Mouse (Mus musculus) thymus, adult 18-20 months (tissue): ENCODE measurements at regions not wholly inside any gene's neighbourhood (a gene's known extent, or its start where the extent isn't known, plus 50 kb on each side); places are given as distances from the start of the nearest gene placed in this dataset.
A peak's percentile ranks its signal among the peaks of the same experiment; 100 is the strongest.

ENCODE experiments used
- DNase-seq, 2 experiments: peaks; one replicate each; pipeline ENCODE4 v3.0.0; 2022; ENCODE audit warnings: mixed read lengths in 2 of 2

GRCm38 (mm10) chr3:51095847-51096447 lies 128.3 kb upstream of the Noct start:
- no peak for DNase-seq

DNA sequence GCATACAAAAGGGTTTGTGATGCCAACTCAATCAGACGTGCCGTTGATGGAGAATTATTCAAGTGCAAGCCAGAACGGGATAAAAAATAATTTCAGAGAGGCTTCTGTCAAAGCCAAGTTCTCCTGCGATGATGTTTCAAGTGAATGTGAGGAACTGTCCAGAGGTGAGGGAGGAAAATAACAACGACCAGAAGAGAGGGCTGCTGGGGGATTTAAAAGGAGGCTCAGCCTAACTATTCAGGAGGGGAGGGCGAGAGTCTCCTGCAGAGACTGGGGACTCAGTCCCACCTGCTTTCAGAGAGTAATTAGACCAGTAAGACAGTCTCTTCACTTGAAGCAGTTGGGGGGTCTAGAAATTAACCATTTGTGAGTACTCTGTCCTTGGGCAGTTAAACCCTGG lies 127.7 kb upstream of the Noct start:
- DNase-seq = no peak

GRCm38 (mm10) chr3:51097362-51097761 lies 126.9 kb upstream of the Noct start:
- DNase-seq = no peak

DNA sequence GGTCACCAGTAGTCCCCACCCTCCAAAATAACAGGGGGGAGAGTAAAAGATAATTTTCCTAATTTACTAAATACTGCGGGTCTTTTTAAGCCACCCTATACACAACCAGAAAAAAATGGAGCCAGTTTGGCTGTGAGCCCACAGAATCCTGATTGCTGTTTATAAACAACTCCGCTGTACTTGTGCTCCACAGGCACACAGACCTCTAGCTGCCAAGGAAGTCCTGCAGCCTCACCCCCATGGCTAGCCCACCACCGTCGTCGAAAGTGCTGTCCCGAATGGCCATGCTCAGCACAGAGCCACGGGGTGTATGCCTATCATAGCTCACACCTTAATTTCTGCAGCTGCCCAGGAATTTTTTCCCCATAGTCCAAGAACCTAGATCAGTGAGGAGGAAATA lies 124.3 kb upstream of the Noct start:
- no peak for DNase-seq

GRCm38 (mm10) chr3:51108639-51109202 lies 115.5 kb upstream of the Noct start:
- no peak for DNase-seq

DNA sequence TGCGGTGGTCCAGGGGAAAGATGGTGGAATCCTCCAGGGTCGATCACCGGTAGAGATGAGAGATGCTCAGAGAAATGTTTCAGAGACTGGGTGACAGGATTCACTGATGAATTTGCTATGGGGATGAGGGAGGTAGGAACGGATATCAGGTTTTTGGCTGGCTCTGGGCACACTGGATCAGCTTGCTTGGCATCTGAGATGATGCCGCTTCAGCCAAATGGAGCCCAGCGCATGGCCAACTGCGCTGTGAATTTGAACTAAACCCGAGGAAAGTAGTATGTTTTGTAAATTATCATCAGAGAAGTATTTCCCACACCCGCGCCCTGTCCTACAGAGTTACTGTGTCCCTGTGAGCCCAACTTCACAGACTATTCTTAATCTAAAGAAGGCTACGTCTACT lies 113.0 kb upstream of the Noct start:
- no peak for DNase-seq

GRCm38 (mm10) chr3:51112351-51112750 lies 111.9 kb upstream of the Noct start:
- no peak for DNase-seq

DNA sequence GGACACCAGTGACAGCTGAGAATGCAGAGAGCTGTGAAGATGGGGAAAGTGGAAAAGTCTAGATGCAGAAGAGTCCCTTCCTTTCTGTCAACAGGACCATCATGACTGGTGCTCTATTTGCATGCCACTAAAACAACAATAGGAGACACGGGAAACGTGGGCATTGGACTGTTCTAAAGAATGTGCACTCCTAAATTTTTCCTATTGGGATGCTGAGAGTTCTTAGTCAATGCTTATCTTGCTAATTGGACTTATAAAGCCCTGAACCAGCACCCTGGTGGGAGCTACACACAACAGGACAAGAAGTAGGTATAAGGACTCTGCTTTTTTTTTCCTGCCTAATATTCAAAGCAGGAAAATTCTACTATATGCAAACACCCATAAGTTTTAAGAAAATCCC lies 108.3 kb upstream of the Noct start:
- DNase-seq = no peak

DNA sequence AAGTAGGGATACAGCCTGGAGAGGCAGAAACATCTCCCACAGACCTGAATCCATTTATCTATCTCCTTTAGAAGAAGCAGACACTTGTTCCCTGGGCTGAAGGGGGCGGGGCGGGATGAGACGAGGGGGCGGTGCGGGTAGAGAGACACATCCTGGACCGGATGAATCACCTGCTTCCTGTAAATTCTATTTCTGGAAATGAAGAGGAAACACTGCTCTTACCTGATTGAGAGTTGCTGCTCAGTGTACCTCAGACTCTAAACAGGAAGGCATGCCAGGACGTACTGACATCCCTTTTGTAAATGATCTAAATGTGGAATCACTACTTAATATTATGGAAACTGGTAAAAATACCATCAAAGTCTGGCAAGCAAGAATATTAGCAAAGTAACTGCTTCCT lies 105.5 kb upstream of the Noct start:
- no peak for DNase-seq

- no peak for DNase-seq
These were observed 103.7 kb upstream of the Noct start for GRCm38 (mm10) chr3:51120522-51120921.

DNA sequence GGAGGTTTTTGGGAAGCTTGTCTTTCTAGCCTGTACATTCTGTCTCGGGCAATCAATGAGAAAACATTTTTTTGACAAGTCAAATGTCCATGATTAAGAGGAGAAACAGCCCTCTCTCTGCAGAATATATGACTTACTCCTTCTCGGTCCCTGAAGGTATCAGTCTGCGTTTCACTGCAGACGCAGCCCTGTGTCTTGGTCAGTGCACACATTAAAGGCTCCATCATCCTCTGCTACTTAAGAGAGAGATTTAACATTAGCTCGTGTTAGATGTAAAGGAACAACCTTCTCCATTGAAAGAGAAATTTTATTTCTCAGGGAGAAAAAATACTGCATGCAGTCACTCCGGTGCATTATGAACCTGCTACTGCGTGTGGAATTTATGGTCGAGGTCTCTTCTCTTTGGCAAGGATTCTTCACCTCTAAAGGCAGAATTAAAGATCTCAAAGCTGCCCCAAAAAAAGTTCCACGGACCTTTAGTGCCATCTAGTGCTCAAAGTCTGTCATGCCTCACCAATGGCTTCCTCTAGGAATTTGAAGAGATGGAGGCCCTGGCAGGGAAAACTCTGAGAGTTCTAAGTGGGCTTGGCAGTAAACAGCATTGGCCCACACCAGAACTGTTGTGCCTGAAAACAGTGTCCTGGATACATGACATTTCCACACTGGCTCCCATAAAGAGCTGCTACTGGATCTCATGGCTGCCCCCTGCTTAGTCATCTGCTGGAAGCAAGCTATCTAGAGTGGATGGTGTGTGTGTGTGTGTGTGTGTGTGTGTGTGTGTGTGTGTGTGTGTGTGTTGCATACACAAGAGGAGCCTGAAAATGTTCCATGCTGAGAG lies 102.3 kb upstream of the Noct start:
- no peak for DNase-seq

GRCm38 (mm10) chr3:51122541-51122935 lies 101.7 kb upstream of the Noct start:
- DNase-seq = no peak

- no peak for DNase-seq
These were observed 96.4 kb upstream of the Noct start for GRCm38 (mm10) chr3:51127875-51128274.

DNA sequence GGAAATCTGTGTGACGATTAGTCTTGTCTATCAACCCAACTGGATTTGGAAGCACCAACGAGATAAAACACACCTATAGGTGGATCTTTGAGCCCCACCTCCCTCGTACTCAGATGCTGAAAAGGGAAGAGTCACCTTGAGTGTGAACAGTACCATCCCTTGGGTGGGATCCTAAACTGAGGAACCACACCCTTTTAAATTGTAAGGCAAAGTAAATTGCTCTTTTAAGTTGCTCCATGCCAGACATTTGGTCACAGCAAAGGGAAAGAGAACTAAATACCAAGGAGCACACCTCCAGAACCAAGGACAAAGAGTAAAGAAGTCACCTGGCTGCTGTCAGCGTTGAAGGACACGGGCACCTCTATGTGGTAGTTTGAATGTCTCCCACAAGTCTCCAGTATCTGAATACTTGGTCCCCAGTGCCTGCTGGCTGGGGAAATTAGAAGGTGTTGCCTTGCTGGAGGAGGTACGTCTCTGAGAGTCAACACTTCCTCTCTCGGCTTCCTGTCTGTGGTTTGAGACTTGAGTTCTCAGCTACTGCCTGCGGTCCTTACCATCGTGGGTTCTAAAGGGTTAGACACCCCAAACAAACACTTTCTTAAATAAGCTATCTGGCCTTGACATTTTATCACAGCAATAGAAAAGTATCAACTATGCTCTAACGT lies 95.6 kb upstream of the Noct start:
- peak; percentile 24 to 46 for DNase-seq

GRCm38 (mm10) chr3:51130709-51131108 lies 93.5 kb upstream of the Noct start:
- DNase-seq = no peak

DNA sequence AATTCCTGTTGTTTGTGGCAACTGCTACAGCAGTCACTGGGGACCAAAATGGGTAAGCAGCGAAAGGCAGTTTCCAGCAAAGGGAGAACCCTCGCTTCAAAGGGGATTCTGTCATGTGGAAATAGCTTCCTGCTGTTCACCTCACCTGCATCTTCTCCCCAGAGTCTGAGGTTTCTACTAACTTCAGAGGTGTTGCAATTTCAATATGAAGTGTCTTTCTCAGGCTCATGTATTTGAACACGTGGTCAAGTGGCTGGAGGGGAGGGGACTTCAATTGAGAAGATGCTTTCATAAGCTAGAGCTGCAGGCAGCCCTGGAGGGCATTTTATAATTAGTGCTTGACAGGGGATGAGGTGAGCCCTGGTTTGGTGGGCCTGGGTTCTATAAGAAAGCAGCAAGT lies 92.9 kb upstream of the Noct start:
- DNase-seq = no peak

DNA sequence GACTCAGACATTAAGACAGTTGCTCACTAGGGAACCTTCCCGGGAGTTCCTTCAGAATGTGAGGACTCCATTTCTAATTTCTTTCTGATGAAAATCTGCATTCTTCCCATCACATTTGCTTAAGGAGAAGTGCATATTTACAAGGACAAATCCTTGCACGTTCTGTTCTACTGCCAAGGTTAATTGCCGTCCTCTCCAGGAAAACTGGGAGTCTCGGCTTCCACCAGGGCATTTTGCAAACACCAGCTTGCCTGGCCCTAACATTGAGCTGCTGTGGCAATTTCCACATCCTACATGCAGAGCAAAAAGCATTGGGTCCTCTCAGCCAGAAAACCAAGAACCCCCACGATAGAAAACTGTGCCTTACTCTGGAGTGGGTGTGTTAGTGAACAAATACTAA lies 91.5 kb upstream of the Noct start:
- DNase-seq = no peak

GRCm38 (mm10) chr3:51135581-51135980 lies 88.7 kb upstream of the Noct start:
- DNase-seq = no peak

DNA sequence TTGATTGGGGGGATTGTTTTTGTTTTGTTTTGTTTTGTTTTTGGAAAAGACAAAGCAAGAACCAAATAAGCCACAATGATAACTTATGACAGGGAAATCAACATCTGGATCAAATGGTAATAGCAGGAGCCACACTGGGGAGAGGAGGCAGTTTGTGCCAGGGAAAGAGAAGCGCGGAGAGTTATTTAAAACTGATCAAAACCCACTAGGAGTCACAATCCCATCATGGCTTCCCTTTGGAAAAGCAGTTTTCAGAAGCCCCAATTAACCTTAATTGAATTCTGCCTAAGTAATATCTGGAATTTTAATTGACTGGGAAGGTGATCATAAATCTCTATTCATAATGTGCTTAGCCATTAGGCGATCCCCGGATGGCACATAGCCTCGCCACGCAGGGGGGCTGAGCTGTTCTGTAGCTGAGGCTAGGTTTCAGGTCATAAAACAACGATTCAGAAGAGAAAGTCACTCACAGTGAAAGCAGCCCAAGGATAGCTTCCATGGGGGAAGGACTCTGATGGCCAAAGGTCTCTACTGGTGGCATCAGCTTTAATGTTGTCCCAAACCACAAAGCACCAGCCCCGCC lies 86.4 kb upstream of the Noct start:
- no peak for DNase-seq

GRCm38 (mm10) chr3:51145985-51146384 lies 78.3 kb upstream of the Noct start:
- no peak for DNase-seq

GRCm38 (mm10) chr3:51150012-51150411 lies 74.2 kb upstream of the Noct start:
- no peak for DNase-seq

DNA sequence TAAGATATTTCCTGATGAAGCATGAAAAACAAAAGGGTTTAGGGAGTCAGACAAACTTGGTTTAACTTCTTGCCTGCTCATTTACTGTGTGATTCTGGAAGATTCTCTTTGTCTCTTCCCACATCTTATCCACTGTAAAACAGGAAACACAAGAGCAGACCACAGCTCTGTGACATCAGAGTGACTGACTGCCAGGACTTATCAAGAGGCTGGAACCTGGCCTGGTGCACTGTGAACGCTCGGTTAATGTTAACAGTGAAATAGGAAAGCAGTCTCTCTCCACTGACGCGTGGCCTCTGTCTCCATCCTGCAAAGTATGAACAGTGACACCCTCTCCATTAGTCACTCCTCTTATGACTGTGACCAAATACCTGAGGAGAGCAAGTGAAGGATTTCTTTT lies 73.1 kb upstream of the Noct start:
- no peak for DNase-seq

- no peak for DNase-seq
These were observed 68.6 kb upstream of the Noct start for GRCm38 (mm10) chr3:51155621-51156020.
